Mouse (Mus musculus) embryonic facial prominence, embryonic 10.5 days (tissue): ENCODE measurements around the gene Krt34. TPM values are rescaled to one million over a fixed set of nuclear protein-coding genes. Genes with fewer than 3 reads are reported as not detected.

Source experiments
- DNase-seq: peaks from one replicate; pipeline ENCODE4 v3.0.0-alpha.2; 2017; ENCODE audit warnings: low spot score
- H3K27ac ChIP-seq: fragments of 300-500 bp; sonication (generic); replicated peaks from 2 replicates; pipeline ENCODE4 v1.5.1; 2016; ENCODE audit warnings: mild to moderate bottlenecking
- H3K27me3 ChIP-seq: fragments of 300-500 bp; sonication (generic); replicated peaks from 2 replicates; pipeline ENCODE4 v1.6.1; 2016; ENCODE audit warnings: low read depth, mild to moderate bottlenecking; ENCODE audit not compliant: poor library complexity, severe bottlenecking
- H3K36me3 ChIP-seq: fragments of 300-500 bp; sonication (generic); replicated peaks from 2 replicates; pipeline ENCODE4 v1.6.1; 2016; ENCODE audit warnings: mild to moderate bottlenecking, moderate library complexity
- H3K4me1 ChIP-seq: fragments of 300-500 bp; sonication (generic); 2 replicates; pipeline ENCODE4 v1.6.1; 2016
- H3K4me3 ChIP-seq: fragments of 300-500 bp; sonication (generic); 2 replicates; pipeline ENCODE4 v1.5.1; 2016; ENCODE audit warnings: mild to moderate bottlenecking, moderate library complexity
- H3K9me3 ChIP-seq: fragments of 300-500 bp; sonication (generic); 2 replicates; pipeline ENCODE4 v1.6.1; 2016; ENCODE audit warnings: mild to moderate bottlenecking
- WGBS: fragments of 180-500 bp; shearing (Covaris S2); methylation state at CpG from one replicate; pipeline ENCODE4 v1.1.7; 2016; 5-methylcytosine and 5-hydroxymethylcytosine counted together
- polyA plus RNA-seq: library from polyadenylated mRNA; unstranded; fragments of >200 nt; fragmentation: Nextera tagmentation; extraction: Ambion mirVana; gene quantifications from 2 replicates; pipeline ENCODE4 v1.2.1, GENCODE M21; 2016

The Krt34 gene
- polyA plus RNA-seq, 1 experiment from 2014 or later, result not detected

- WGBS, result 84% methylated on average over 3 of the region's 3 CpGs
- no peak overlapping the region for H3K4me3 ChIP-seq
- H3K27ac ChIP-seq, result no peak overlapping the region
- peaks cover 26% of the 10 kb centered on the region for H3K27me3 ChIP-seq
- H3K4me1 ChIP-seq, result peaks cover 6% of the 10 kb centered on the region
- no peaks in the 10 kb centered on the region for H3K9me3 ChIP-seq
- H3K36me3 ChIP-seq, result no peaks in the 10 kb centered on the region
- DNase-seq, result no peak
Measured at GRCm38 (mm10) chr11:99990571-99990970, 50.8 kb downstream of the Krt34 start.

- no peaks in the 10 kb centered on the region for H3K9me3 ChIP-seq
- peaks cover 6% of the 10 kb centered on the region for H3K4me1 ChIP-seq
- no peak overlapping the region for H3K4me3 ChIP-seq
- peaks cover 26% of the 10 kb centered on the region for H3K27me3 ChIP-seq
- H3K36me3 ChIP-seq, result no peaks in the 10 kb centered on the region
- 87% methylated on average over 6 of the region's 6 CpGs for WGBS
- DNase-seq, result no peak
- H3K27ac ChIP-seq, result no peak overlapping the region
Measured at GRCm38 (mm10) chr11:99989881-99990405, 51.4 kb downstream of the Krt34 start.

GRCm38 (mm10) chr11:99988530-99988929 is 52.8 kb downstream of the Krt34 start:
- Histone ChIP-seq H3K9me3 (no peaks in the 10 kb centered on the region), H3K27me3 (peaks cover 12% of the 10 kb centered on the region), H3K36me3 (no peaks in the 10 kb centered on the region), H3K27ac (no peak overlapping the region), H3K4me1 (peaks cover 3% of the 10 kb centered on the region), H3K4me3 (no peak overlapping the region)
- WGBS, result 91% methylated on average over 3 of the region's 3 CpGs
- no peak for DNase-seq

Other genes starting within 250 kb of the Krt34 start
- not detected in 2 replicates for gene Gm11596, start 248.1 kb downstream of the Krt34 start, polyA plus RNA-seq
- not detected in 2 replicates for gene Gm11569, start 242.6 kb downstream of the Krt34 start, polyA plus RNA-seq
- not detected in 2 replicates for gene Gm11554, start 237.1 kb downstream of the Krt34 start, polyA plus RNA-seq
- gene Krtap4-13, start 231.7 kb downstream of the Krt34 start, polyA plus RNA-seq, result not detected in 2 replicates
- not detected in 2 replicates for gene Gm11564, start 225.9 kb downstream of the Krt34 start, polyA plus RNA-seq
- not detected in 2 replicates for gene 2300003K06Rik, start 203.5 kb downstream of the Krt34 start, polyA plus RNA-seq
- gene Krtap4-16, start 189.9 kb downstream of the Krt34 start, polyA plus RNA-seq, result not detected in 2 replicates
- not detected in 2 replicates for gene Gm11568, start 183.6 kb downstream of the Krt34 start, polyA plus RNA-seq
- gene Gm11559, start 177.1 kb downstream of the Krt34 start, polyA plus RNA-seq, result not detected in 2 replicates
- not detected in 2 replicates for gene Krtap9-1, start 168.2 kb downstream of the Krt34 start, polyA plus RNA-seq
- gene Gm11567, start 162.4 kb downstream of the Krt34 start, polyA plus RNA-seq, result not detected in 2 replicates
- not detected in 2 replicates for gene Krtap31-1, start 133.6 kb downstream of the Krt34 start, polyA plus RNA-seq
- not detected in 2 replicates for gene Gm11565, start 126.8 kb downstream of the Krt34 start, polyA plus RNA-seq
- not detected in 2 replicates for gene Krtap31-2, start 105.3 kb downstream of the Krt34 start, polyA plus RNA-seq
- gene Krtap9-5, start 93.1 kb downstream of the Krt34 start, polyA plus RNA-seq, result not detected in 2 replicates
- not detected in 2 replicates for gene Krtap29-1, start 62.5 kb downstream of the Krt34 start, polyA plus RNA-seq
- not detected in 2 replicates for gene Krtap16-1, start 55.0 kb downstream of the Krt34 start, polyA plus RNA-seq
- gene Krtap17-1, start 47.6 kb downstream of the Krt34 start, polyA plus RNA-seq, result not detected in 2 replicates
- not detected in 2 replicates for gene Krt33a, start 25.3 kb downstream of the Krt34 start, polyA plus RNA-seq
- gene Krt33b, start 11.7 kb downstream of the Krt34 start, polyA plus RNA-seq, result not detected in 2 replicates
- not detected in 2 replicates for gene Krt31, start 9.0 kb upstream of the Krt34 start, polyA plus RNA-seq
- gene Krt32, start 46.7 kb upstream of the Krt34 start, polyA plus RNA-seq, result not detected in 2 replicates
- gene Krt35, start 54.7 kb upstream of the Krt34 start, polyA plus RNA-seq, result not detected in 2 replicates
- gene Krt36, start 64.1 kb upstream of the Krt34 start, polyA plus RNA-seq, result 0.09 TPM in 1 of 2 replicates, not detected in the other
- not detected in 2 replicates for gene Krt13, start 80.0 kb upstream of the Krt34 start, polyA plus RNA-seq
- gene Krt15, start 94.4 kb upstream of the Krt34 start, polyA plus RNA-seq, result 2.8 and 8.6 TPM in 2 replicates
- 16.1 and 18.2 TPM in 2 replicates for gene Krt19, start 107.1 kb upstream of the Krt34 start, polyA plus RNA-seq
- gene Krt9, start 151.7 kb upstream of the Krt34 start, polyA plus RNA-seq, result not detected in 2 replicates
- gene Krt14, start 166.0 kb upstream of the Krt34 start, polyA plus RNA-seq, result 12.0 and 16.1 TPM in 2 replicates
- not detected in 2 replicates for gene Krt16, start 207.3 kb upstream of the Krt34 start, polyA plus RNA-seq
- gene Krt17, start 219.5 kb upstream of the Krt34 start, polyA plus RNA-seq, result 0.28 and 0.67 TPM in 2 replicates
- gene Krt42, start 228.3 kb upstream of the Krt34 start, polyA plus RNA-seq, result not detected in 2 replicates